Mouse (Mus musculus) cortical plate, adult 2 months (tissue): Measurements from ENCODE around the gene Mdk. TPM values are rescaled to one million over a fixed set of nuclear protein-coding genes. Genes with fewer than 3 reads are reported as not detected.

Experiments
- H3K27ac ChIP-seq: fragments of 200-500 bp; 2 replicates; pipeline ENCODE4 v1.5.1; 2012; ENCODE audit warnings: low read length, control low read depth, inconsistent platforms; ENCODE audit not compliant: insufficient read depth
- H3K4me1 ChIP-seq: fragments of 200-500 bp; 2 replicates; pipeline ENCODE4 v1.6.1; 2011; ENCODE audit warnings: low read length; ENCODE audit not compliant: control insufficient read depth, insufficient read depth
- H3K4me3 ChIP-seq: fragments of 200-500 bp; 2 replicates; pipeline ENCODE4 v1.5.1; 2011; ENCODE audit warnings: mild to moderate bottlenecking, low read length, control low read depth; ENCODE audit not compliant: insufficient read depth
- CTCF ChIP-seq: fragments of 200-500 bp; IDR thresholded peaks from 2 replicates; pipeline ENCODE4 v1.5.1; 2011; ENCODE audit warnings: mild to moderate bottlenecking, control low read depth, low read length; ENCODE audit not compliant: insufficient read depth; ENCODE audit errors: extremely low read depth
- POLR2A ChIP-seq: fragments of 200-500 bp; IDR thresholded peaks from 2 replicates; pipeline ENCODE4 v1.6.1; 2011; ENCODE audit warnings: mild to moderate bottlenecking, low read length, control low read depth; ENCODE audit not compliant: insufficient read depth; ENCODE audit errors: extremely low read depth
- polyA plus RNA-seq: library from polyadenylated mRNA; depleted of rRNA; stranded (reverse); fragments of >200 nt; gene quantifications from 2 replicates; pipeline ENCODE4 v1.2.3, GENCODE M21; 2012

Mdk gene
- polyA plus RNA-seq, 1 experiment: 38.2 TPM

- TF ChIP-seq CTCF: peak; percentile 61
- peak; percentile 38; the same call in 1 of the 2 replicates for TF ChIP-seq POLR2A
- peak overlapping the region; percentile 83 for H3K27ac ChIP-seq
- peak overlapping the region; percentile 3; the same call in 1 of the 2 replicates for H3K4me3 ChIP-seq
- H3K4me1 ChIP-seq: peaks cover 18% of the 10 kb centered on the region
These were observed 26.8 kb upstream of the Mdk start for GRCm38 (mm10) chr2:91958701-91959457.

GRCm38 (mm10) chr2:91958049-91958448 is 26.0 kb upstream of the Mdk start:
- H3K27ac ChIP-seq: peak overlapping the region; percentile 31
- TF ChIP-seq CTCF (no peak), POLR2A (no peak)
- peaks cover 22% of the 10 kb centered on the region for H3K4me1 ChIP-seq
- H3K4me3 ChIP-seq: no peak overlapping the region

GRCm38 (mm10) chr2:91957096-91957495 is 25.0 kb upstream of the Mdk start:
- no peak overlapping the region for H3K4me3 ChIP-seq
- TF ChIP-seq POLR2A: no peak
- no peak for TF ChIP-seq CTCF
- peaks cover 22% of the 10 kb centered on the region for H3K4me1 ChIP-seq
- no peak overlapping the region for H3K27ac ChIP-seq

GRCm38 (mm10) chr2:91955875-91956274 is 23.8 kb upstream of the Mdk start:
- H3K4me1 ChIP-seq: peaks cover 22% of the 10 kb centered on the region
- no peak overlapping the region for H3K4me3 ChIP-seq
- H3K27ac ChIP-seq: no peak overlapping the region
- TF ChIP-seq CTCF (no peak), POLR2A (no peak)

- Histone ChIP-seq H3K27ac (no peak overlapping the region), H3K4me1 (peaks cover 22% of the 10 kb centered on the region), H3K4me3 (no peak overlapping the region)
- TF ChIP-seq CTCF: no peak
- no peak for TF ChIP-seq POLR2A
These were observed 23.1 kb upstream of the Mdk start for GRCm38 (mm10) chr2:91955121-91955591.

- TF ChIP-seq CTCF (no peak), POLR2A (no peak)
- H3K27ac ChIP-seq: peak overlapping the region; percentile 23; the same call in 1 of the 2 replicates
- peaks cover 29% of the 10 kb centered on the region for H3K4me1 ChIP-seq
These were observed 21.7 kb upstream of the Mdk start for GRCm38 (mm10) chr2:91953825-91954224.

DNA sequence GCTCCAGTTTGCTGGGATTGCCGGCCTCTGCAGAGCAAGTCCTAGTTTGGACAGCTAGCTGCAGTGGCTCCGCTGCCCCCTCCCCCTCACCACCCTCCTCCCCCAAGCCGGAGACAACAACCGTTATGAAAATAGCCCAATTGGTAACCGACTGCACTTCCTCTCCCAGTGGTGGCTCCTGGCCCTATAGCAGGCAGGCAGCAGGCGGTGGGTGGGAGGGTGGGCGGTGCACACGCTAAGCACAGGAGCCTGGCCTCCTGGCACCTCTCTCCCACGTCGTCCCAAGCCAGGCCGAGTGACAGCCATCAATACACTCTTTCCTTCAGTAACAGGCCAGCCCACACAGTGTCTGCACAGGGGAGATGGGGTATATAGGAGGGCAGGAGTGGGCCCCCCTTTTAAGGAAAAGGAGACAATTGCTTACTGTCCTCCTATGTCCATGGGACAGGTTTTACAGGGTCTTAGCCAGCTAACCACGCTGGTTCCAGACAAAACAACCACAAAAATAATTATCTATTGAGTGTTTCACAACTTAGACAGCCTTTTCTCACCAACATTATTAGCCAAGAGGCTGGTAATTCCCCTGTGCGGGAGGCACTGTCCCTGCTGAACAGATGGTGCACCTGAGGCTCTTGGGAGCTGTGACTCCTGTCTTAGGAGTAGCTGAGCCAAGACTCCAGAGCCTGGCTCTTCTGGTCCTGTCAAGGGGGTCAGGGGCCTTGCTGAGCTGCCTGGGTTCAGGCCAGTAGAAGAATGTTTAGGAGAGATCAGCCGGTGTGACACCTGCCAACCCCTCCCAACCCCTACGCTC is 18.4 kb upstream of the Mdk start:
- Histone ChIP-seq H3K4me1 (peaks cover 38% of the 10 kb centered on the region), H3K4me3 (peak overlapping the region; percentile 9; the same call in 1 of the 2 replicates), H3K27ac (peak overlapping the region; percentile 94)
- TF ChIP-seq CTCF: no peak
- no peak for TF ChIP-seq POLR2A

More at GRCm38 (mm10) chr2:91953825-91954224, 21.7 kb upstream of the Mdk start:
- H3K4me3 ChIP-seq: no peak overlapping the region

GRCm38 (mm10) chr2:91949411-91950274 is 17.5 kb upstream of the Mdk start:
- TF ChIP-seq POLR2A (no peak), CTCF (no peak)
- peak overlapping the region; percentile 9; the same call in 1 of the 2 replicates for H3K4me3 ChIP-seq

More at GRCm38 (mm10) chr2:91949411-91950274, 17.5 kb upstream of the Mdk start:
- Histone ChIP-seq H3K27ac (peak overlapping the region; percentile 94), H3K4me1 (peaks cover 35% of the 10 kb centered on the region)
